Mouse (Mus musculus): ENCODE measurements around the gene Rdh19.
"Not testable (repeated sequence)": the region's sequence is repeated elsewhere in the genome, so short reads cannot be mapped to it uniquely, and the experiment has no call there.

The Rdh19 gene

DNA sequence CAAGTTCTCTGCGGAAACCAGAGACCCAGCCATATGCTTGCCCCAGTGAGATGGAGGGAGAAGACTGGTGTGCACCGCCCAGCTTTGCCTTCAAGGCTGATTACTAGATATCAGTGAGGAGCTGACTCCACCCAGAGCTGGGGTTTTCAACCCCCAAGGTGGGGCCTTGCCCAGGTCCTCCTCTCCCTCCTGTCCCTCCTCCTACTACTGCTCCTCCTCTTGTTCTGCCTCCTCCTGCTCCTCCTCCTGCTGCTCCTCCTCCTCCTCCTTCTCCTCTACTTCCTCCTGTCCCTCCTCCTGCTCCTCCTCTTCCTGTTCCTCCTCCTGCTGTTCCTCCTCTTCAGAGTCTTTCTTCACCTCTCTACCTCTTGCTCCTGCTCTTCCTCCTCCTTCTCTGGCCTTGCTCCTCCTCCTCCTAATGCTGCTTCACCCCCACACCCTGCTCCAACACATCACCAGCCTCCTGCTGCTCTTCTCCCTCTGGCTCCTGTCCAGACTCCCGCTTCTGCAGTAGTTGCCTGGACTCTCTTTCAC lies 29.5 kb downstream of the Rdh19 start:
- DNase-seq (ENCODE audit: low read depth, low spot score): no peak

DNA sequence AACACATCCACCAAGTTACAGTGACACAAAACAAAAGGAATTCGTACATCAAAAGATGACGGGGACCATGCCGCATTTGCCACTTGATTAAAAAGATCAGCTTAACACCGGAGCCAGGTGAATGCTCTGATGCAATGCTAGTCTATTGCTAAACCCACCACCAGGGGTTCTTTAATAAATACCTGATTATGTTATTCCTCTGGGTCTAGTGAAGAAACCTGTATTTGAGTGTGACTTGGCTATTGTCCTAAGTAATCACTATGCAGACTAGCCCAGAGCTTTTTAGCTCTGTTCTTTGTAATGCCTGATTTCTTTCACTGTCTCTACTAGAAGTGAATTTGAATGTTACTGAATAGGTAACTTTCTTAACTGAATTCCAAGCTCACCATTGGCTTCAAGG lies 31.3 kb downstream of the Rdh19 start:
- DNase-seq (ENCODE audit: low read depth, low spot score): no peak

DNA sequence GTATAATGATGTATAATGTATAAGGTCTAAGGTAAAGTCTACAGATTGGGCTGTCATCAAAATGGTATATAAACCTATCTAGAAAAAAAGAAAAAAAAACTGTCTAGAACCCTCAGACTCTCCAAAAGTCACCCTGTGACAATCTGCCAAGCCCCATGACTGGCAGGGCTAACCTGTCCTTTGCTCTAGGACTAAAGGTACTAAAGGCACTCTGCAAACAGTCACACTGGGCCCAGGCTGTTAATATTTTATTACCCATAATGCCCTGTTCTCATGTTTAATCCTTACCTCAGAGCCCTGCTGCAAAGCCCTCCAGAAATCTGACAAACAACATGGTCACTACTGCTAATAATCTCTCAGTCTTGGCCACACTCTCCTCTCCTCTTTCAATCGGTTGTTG lies 36.8 kb downstream of the Rdh19 start:
- no peak for DNase-seq (ENCODE audit: low read depth, low spot score)

GRCm38 (mm10) chr10:127886971-127887370 lies 37.2 kb downstream of the Rdh19 start:
- no peak for DNase-seq (ENCODE audit: low read depth, low spot score)

DNA sequence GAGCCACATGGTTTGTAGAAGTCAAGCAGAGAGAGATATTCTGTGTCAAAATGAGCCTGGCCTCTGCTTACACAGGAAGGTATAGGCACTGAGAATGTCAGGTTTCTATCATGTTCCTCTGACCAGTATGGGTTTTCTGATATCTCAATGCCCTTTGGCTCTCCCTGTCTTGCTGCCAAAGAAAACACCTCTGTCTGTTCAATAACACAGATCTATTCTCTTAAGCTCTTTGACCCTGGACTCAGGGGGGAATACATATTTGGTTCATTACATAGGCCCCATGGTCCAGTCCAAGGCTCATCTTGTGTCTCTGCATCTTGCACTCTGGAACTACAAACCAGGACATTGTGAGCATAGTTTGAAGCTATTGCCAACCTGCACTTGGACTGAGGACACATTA lies 38.9 kb downstream of the Rdh19 start, which contains the start of gene Rdh7:
Gene Rdh7, minus strand, starts transcription at position 213 of the 400 bp plus-strand sequence.
- no peak for DNase-seq (ENCODE audit: low read depth, low spot score)

DNA sequence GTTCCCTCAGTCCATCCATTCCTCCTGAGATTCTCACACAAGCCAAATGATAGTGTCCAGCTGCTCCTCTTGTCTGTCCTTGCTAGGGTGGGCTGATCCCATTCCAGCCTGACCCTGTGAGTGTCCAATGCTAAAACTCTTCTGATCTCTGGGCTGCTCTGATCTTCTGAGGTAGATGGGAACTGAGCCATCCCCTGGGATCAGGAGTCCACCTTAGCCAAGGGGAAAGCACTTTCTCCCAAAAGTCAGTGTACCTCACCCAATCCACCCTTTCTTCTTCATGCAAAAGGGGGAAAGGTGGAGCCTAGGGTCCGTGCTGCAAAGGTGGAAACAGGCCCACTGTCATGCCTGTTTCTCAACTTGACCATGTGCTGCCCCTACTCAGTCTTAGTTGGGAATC lies 41.8 kb downstream of the Rdh19 start:
- no peak for DNase-seq (ENCODE audit: low read depth, low spot score)

DNA sequence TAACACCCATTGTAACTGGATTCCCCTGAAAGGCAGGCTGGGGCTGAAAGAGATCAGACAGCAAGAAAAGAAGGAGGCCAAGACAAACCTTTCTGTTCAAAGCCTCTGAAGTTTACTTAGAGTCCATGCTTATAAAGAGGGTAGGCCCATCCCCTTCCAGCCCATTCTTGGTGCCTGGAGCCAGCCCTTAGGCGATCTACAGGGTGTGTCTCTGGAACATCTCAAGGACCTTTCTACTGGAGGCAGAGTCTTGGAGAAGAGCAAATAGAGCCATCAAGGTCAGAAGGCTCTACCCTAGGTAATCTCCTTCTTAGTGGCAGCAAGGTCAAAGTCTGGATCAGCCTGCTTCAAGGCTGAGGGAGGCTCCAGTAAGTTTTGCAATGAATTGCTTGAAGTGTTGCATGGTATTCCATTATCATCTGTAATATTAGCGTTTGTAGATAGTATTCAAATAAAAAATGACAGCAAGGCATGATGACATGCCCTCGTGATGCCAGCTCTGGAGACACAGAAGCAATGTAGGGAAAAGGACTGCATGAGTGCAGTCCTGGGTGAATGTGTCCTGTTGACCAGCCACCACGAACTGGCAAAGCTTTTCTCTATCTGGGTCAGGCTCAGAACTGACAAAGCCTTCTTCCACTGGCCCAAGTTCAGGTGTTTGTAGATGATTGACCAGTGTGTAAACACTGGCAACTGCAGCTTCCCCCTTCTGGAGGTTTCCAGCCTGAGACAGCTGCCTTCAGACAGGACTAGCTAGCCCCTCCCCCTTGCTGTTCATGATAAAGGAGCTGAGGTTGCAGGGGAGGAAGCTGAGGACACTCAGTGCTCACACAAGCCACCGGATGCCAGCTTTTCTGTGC lies 43.7 kb downstream of the Rdh19 start:
- not testable (repeated sequence) for DNase-seq (ENCODE audit: low read depth, low spot score)

DNA sequence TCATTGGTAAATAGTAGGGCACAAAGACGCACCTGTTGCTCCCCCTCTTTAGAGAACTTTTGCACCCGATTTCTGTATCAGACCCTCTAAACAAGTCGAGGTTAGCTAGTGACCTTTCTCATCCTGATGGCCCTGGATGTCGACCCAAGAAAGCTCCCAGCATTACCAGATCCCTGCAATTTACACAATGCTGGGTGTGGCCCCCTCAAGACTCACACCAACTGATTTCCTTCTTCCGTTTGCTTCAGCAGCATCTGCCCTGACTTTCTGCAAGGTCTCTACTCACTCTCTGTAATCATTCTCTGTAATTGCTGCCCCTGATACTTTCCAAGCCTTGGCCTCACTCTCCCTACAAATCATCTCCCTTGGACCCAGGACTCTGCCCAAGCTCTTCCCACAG lies 47.0 kb downstream of the Rdh19 start:
- DNase-seq (ENCODE audit: low read depth, low spot score): no peak

DNA sequence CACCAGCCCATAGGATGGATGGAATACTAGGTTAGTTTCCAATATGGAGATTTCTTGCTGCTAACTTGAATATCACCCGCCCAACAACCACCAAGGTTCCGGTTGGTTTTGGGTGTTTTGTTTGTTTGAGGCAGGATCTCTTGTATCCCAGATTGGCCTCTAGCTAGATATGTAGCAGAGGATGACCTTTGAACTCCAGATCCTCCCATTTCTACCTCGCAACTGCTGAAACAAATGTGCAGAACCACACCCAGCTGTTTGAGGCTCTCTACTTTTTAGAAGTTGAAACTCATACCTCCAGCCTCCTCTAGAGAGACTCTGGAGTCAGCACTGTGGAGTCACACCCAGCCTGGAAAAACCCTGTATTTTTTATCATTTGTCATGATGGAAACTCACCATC lies 47.8 kb downstream of the Rdh19 start:
- DNase-seq (ENCODE audit: low read depth, low spot score): no peak

- no peak for DNase-seq (ENCODE audit: low read depth, low spot score)
Observed at GRCm38 (mm10) chr10:127898218-127898617, 48.5 kb downstream of the Rdh19 start, which contains the start of gene Sdr9c7. Sdr9c7 (plus strand) TSS chr10:127898518.

DNA sequence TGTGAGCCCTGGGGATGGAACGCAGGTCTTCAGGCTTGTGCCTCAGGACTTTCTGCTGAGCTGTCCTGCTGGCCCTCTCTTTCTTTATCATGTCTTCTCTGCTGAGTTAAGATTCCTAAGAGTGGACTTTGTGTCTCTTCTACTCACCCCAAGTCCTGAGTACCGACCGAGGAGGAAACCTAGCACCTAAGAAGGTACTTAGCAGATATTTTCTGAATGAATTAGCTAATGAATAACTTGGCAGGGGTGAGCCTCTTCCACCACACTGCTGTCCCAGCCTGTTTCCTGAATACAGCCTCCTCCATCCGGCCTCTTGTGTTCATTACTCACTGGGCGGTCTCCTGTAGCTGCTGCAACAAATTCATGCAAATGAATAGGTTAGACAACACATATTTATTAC lies 50.1 kb downstream of the Rdh19 start:
- DNase-seq (ENCODE audit: low read depth, low spot score): no peak

DNA sequence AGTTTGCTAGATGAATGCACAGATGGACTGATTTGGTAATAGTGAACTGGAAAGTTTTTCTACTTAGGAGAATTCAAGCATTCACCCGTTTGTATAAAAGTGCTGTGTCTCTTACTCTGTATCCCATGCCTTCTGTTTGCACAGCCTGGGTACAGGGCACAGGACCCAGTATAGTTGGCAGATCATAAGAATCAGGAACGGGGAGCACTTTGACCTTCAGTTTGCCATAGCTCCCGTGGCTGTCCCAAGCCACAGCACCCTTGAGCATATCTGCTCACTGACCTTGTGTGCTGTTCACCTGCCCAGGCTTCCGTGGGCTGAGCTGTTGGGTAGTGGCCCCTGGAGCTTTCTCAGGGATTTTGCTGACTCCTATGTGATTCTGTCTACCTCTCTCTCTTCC lies 52.0 kb downstream of the Rdh19 start:
- no peak for DNase-seq (ENCODE audit: low read depth, low spot score)

GRCm38 (mm10) chr10:127903116-127903515 lies 53.4 kb downstream of the Rdh19 start:
- no peak for DNase-seq (ENCODE audit: low read depth, low spot score)

GRCm38 (mm10) chr10:127904718-127905446 lies 55.2 kb downstream of the Rdh19 start:
- no peak for DNase-seq (ENCODE audit: low read depth, low spot score)

DNA sequence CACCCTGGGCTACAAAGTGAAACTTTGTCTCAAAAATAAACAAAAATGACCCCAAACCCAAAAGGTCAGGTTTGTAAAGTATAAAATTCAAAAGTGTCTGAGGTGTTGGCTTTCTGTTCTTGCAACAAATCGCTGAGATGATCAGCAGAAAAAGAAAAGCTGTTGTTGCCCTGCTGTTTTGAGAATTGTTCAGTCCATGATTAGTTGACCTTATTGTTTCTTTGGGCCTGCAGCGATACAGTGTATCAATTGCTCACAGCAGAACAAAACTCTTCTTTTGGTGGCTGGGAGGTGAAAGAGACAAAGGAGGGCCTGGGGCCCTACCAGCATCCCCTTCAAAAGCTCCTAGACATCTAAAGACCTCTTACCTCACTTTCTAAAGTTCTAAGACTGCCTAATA lies 56.4 kb downstream of the Rdh19 start:
- DNase-seq (ENCODE audit: low read depth, low spot score): no peak

- DNase-seq (ENCODE audit: low read depth, low spot score): no peak
Observed at GRCm38 (mm10) chr10:127907386-127907951, 57.7 kb downstream of the Rdh19 start.
